Mouse (Mus musculus): ENCODE results near the gene Fads3. TPM values are rescaled to one million over a fixed set of nuclear protein-coding genes. Genes with fewer than 3 reads are reported as not detected.

The Fads3 gene
- total and polyA plus RNA-seq, 3 experiments: 20.1 to 48.8 (median 41.8) TPM

- peak overlapping the region; percentile 34; the same call in 1 of the 2 replicates for H3K4me3 ChIP-seq (ENCODE audit: low read depth, low read length)
- no peak for TF ChIP-seq GATA2 (IDR thresholded peaks at IDR 0.05; ENCODE audit: borderline replicate concordance, low read depth, low read length)
- TF ChIP-seq GATA1 (IDR thresholded peaks at IDR 0.05; ENCODE audit: borderline replicate concordance, low read length): no peak
- TF ChIP-seq CTCF (IDR thresholded peaks at IDR 0.05; ENCODE audit: low read depth, low read length): no peak
- TF ChIP-seq TAL1 (conservative IDR thresholded peaks at IDR 0.05; ENCODE audit: low read depth, low read length): no peak
- TF ChIP-seq POLR2AphosphoS5 (IDR thresholded peaks at IDR 0.05; ENCODE audit: insufficient replicate concordance, low read depth, low read length): no peak
- DNase-seq (ENCODE audit: low spot score) (no peak), ATAC-seq (ENCODE audit: extremely low read depth, insufficient number of reproducible peaks, low FRiP score, poor library complexity, severe bottlenecking) (no peak)
- H3K4me1 ChIP-seq (ENCODE audit: insufficient read depth, low read depth, low read length): peaks cover 76% of the 10 kb centered on the region
- no peaks in the 10 kb centered on the region for H3K27me3 ChIP-seq (ENCODE audit: insufficient read depth, low read length)
- H3K36me3 ChIP-seq (replicated peaks): peaks cover 10% of the 10 kb centered on the region
- no peaks in the 10 kb centered on the region for H3K9me3 ChIP-seq (replicated peaks)
Measured at GRCm38 (mm10) chr19:10104234-10104633, 62.9 kb downstream of the Fads3 start.

GRCm38 (mm10) chr19:10105034-10105493 is 63.7 kb downstream of the Fads3 start:
- TF ChIP-seq TAL1 (conservative IDR thresholded peaks at IDR 0.05; ENCODE audit: low read depth, low read length) (peak; percentile 86), GATA1 (IDR thresholded peaks at IDR 0.05; ENCODE audit: borderline replicate concordance, low read length) (no peak), POLR2AphosphoS5 (IDR thresholded peaks at IDR 0.05; ENCODE audit: insufficient replicate concordance, low read depth, low read length) (no peak; the same call in 1 of the 2 replicates), GATA2 (IDR thresholded peaks at IDR 0.05; ENCODE audit: borderline replicate concordance, low read depth, low read length) (peak; percentile 74; the same call in 1 of the 2 replicates), CTCF (IDR thresholded peaks at IDR 0.05; ENCODE audit: low read depth, low read length) (no peak)
- H3K4me3 ChIP-seq (ENCODE audit: low read depth, low read length): peak overlapping the region; percentile 42; the same call in 1 of the 2 replicates
- H3K4me1 ChIP-seq (ENCODE audit: insufficient read depth, low read depth, low read length): peaks cover 70% of the 10 kb centered on the region
- no peaks in the 10 kb centered on the region for H3K9me3 ChIP-seq (replicated peaks)
- peak; percentile 42 for DNase-seq (ENCODE audit: low spot score)
- H3K36me3 ChIP-seq (replicated peaks): peaks cover 2% of the 10 kb centered on the region
- ATAC-seq (ENCODE audit: extremely low read depth, insufficient number of reproducible peaks, low FRiP score, poor library complexity, severe bottlenecking): peak; percentile 63
- H3K27me3 ChIP-seq (ENCODE audit: insufficient read depth, low read length): no peaks in the 10 kb centered on the region

- ATAC-seq (ENCODE audit: extremely low read depth, insufficient number of reproducible peaks, low FRiP score, poor library complexity, severe bottlenecking): no peak
- H3K36me3 ChIP-seq (replicated peaks): no peaks in the 10 kb centered on the region
- H3K27me3 ChIP-seq (ENCODE audit: insufficient read depth, low read length): no peaks in the 10 kb centered on the region
- H3K4me3 ChIP-seq (ENCODE audit: low read depth, low read length): no peak overlapping the region
- peaks cover 73% of the 10 kb centered on the region for H3K4me1 ChIP-seq (ENCODE audit: insufficient read depth, low read depth, low read length)
- no peak for TF ChIP-seq GATA1 (IDR thresholded peaks at IDR 0.05; ENCODE audit: borderline replicate concordance, low read length)
- no peak for TF ChIP-seq CTCF (IDR thresholded peaks at IDR 0.05; ENCODE audit: low read depth, low read length)
- no peak for TF ChIP-seq POLR2AphosphoS5 (IDR thresholded peaks at IDR 0.05; ENCODE audit: insufficient replicate concordance, low read depth, low read length)
- TF ChIP-seq GATA2 (IDR thresholded peaks at IDR 0.05; ENCODE audit: borderline replicate concordance, low read depth, low read length): no peak
- no peak for TF ChIP-seq TAL1 (conservative IDR thresholded peaks at IDR 0.05; ENCODE audit: low read depth, low read length)
- no peak for DNase-seq (ENCODE audit: low spot score)
- H3K9me3 ChIP-seq (replicated peaks): no peaks in the 10 kb centered on the region
Measured at GRCm38 (mm10) chr19:10106634-10107033, 65.3 kb downstream of the Fads3 start.

GRCm38 (mm10) chr19:10107051-10107611 is 65.8 kb downstream of the Fads3 start:
- Histone ChIP-seq H3K9me3 (replicated peaks) (no peaks in the 10 kb centered on the region), H3K36me3 (replicated peaks) (no peaks in the 10 kb centered on the region), H3K27me3 (ENCODE audit: insufficient read depth, low read length) (no peaks in the 10 kb centered on the region), H3K4me1 (ENCODE audit: insufficient read depth, low read depth, low read length) (peaks cover 71% of the 10 kb centered on the region), H3K4me3 (ENCODE audit: low read depth, low read length) (no peak overlapping the region)
- TF ChIP-seq POLR2AphosphoS5 (IDR thresholded peaks at IDR 0.05; ENCODE audit: insufficient replicate concordance, low read depth, low read length): no peak
- no peak for TF ChIP-seq GATA1 (IDR thresholded peaks at IDR 0.05; ENCODE audit: borderline replicate concordance, low read length)
- TF ChIP-seq GATA2 (IDR thresholded peaks at IDR 0.05; ENCODE audit: borderline replicate concordance, low read depth, low read length): no peak
- TF ChIP-seq CTCF (IDR thresholded peaks at IDR 0.05; ENCODE audit: low read depth, low read length): no peak
- TF ChIP-seq TAL1 (conservative IDR thresholded peaks at IDR 0.05; ENCODE audit: low read depth, low read length): no peak
- no peak for DNase-seq (ENCODE audit: low spot score)
- ATAC-seq (ENCODE audit: extremely low read depth, insufficient number of reproducible peaks, low FRiP score, poor library complexity, severe bottlenecking): no peak

- DNase-seq (ENCODE audit: low spot score) (no peak), ATAC-seq (ENCODE audit: extremely low read depth, insufficient number of reproducible peaks, low FRiP score, poor library complexity, severe bottlenecking) (no peak)
- TF ChIP-seq TAL1 (conservative IDR thresholded peaks at IDR 0.05; ENCODE audit: low read depth, low read length): no peak
- no peak for TF ChIP-seq GATA1 (IDR thresholded peaks at IDR 0.05; ENCODE audit: borderline replicate concordance, low read length)
- TF ChIP-seq CTCF (IDR thresholded peaks at IDR 0.05; ENCODE audit: low read depth, low read length): no peak
- no peak for TF ChIP-seq GATA2 (IDR thresholded peaks at IDR 0.05; ENCODE audit: borderline replicate concordance, low read depth, low read length)
- Histone ChIP-seq H3K27me3 (ENCODE audit: insufficient read depth, low read length) (no peaks in the 10 kb centered on the region), H3K4me3 (ENCODE audit: low read depth, low read length) (no peak overlapping the region), H3K9me3 (replicated peaks) (no peaks in the 10 kb centered on the region), H3K4me1 (ENCODE audit: insufficient read depth, low read depth, low read length) (peaks cover 62% of the 10 kb centered on the region), H3K36me3 (replicated peaks) (no peaks in the 10 kb centered on the region)
Measured at GRCm38 (mm10) chr19:10108129-10108528, 66.8 kb downstream of the Fads3 start.

- no peaks in the 10 kb centered on the region for H3K9me3 ChIP-seq (replicated peaks)
- no peaks in the 10 kb centered on the region for H3K27me3 ChIP-seq (ENCODE audit: insufficient read depth, low read length)
- DNase-seq (ENCODE audit: low spot score): no peak
- ATAC-seq (ENCODE audit: extremely low read depth, insufficient number of reproducible peaks, low FRiP score, poor library complexity, severe bottlenecking): no peak
- H3K4me3 ChIP-seq (ENCODE audit: low read depth, low read length): no peak overlapping the region
- TF ChIP-seq GATA2 (IDR thresholded peaks at IDR 0.05; ENCODE audit: borderline replicate concordance, low read depth, low read length): no peak
- no peak for TF ChIP-seq GATA1 (IDR thresholded peaks at IDR 0.05; ENCODE audit: borderline replicate concordance, low read length)
- TF ChIP-seq POLR2AphosphoS5 (IDR thresholded peaks at IDR 0.05; ENCODE audit: insufficient replicate concordance, low read depth, low read length): no peak
- no peak for TF ChIP-seq CTCF (IDR thresholded peaks at IDR 0.05; ENCODE audit: low read depth, low read length)
- TF ChIP-seq TAL1 (conservative IDR thresholded peaks at IDR 0.05; ENCODE audit: low read depth, low read length): no peak
- H3K4me1 ChIP-seq (ENCODE audit: insufficient read depth, low read depth, low read length): peaks cover 57% of the 10 kb centered on the region
- no peaks in the 10 kb centered on the region for H3K36me3 ChIP-seq (replicated peaks)
Measured at GRCm38 (mm10) chr19:10108666-10109065, 67.3 kb downstream of the Fads3 start.

Other genes starting within 250 kb of the Fads3 start
- not detected in 2 replicates for gene Scgb2a2, start 194.0 kb upstream of the Fads3 start, total RNA-seq (2014; fragmentation: Nextera tagmentation)
- gene Scgb2a2, start 194.0 kb upstream of the Fads3 start, total RNA-seq (2017): 0.17 TPM in 1 of 2 replicates, not detected in the other
- not detected in 2 replicates for gene Scgb2a2, start 194.0 kb upstream of the Fads3 start, polyA plus RNA-seq (2012)
- gene Incenp, start 142.0 kb upstream of the Fads3 start, total RNA-seq (2014; fragmentation: Nextera tagmentation): 125 and 160 TPM in 2 replicates
- 73.2 and 83.8 TPM in 2 replicates for gene Incenp, start 142.0 kb upstream of the Fads3 start, total RNA-seq (2017)
- 187 and 221 TPM in 2 replicates for gene Incenp, start 142.0 kb upstream of the Fads3 start, polyA plus RNA-seq (2012)
- gene Fth1, start 61.0 kb upstream of the Fads3 start, total RNA-seq (2014; fragmentation: Nextera tagmentation): 2,660 and 2,681 TPM in 2 replicates
- gene Fth1, start 61.0 kb upstream of the Fads3 start, total RNA-seq (2017): 936 and 1,016 TPM in 2 replicates
- gene Fth1, start 61.0 kb upstream of the Fads3 start, polyA plus RNA-seq (2012): 28,412 and 34,236 TPM in 2 replicates
- gene Best1, start 39.9 kb upstream of the Fads3 start, total RNA-seq (2014; fragmentation: Nextera tagmentation): not detected in 2 replicates
- 0.22 TPM in 1 of 2 replicates, not detected in the other for gene Best1, start 39.9 kb upstream of the Fads3 start, total RNA-seq (2017)
- gene Best1, start 39.9 kb upstream of the Fads3 start, polyA plus RNA-seq (2012): 0.03 TPM in 1 of 2 replicates, not detected in the other
- 4.7 and 25.4 TPM in 2 replicates for gene Rab3il1, start 39.9 kb upstream of the Fads3 start, total RNA-seq (2014; fragmentation: Nextera tagmentation)
- 2.7 and 3.1 TPM in 2 replicates for gene Rab3il1, start 39.9 kb upstream of the Fads3 start, total RNA-seq (2017)
- gene Rab3il1, start 39.9 kb upstream of the Fads3 start, polyA plus RNA-seq (2012): 4.0 and 4.2 TPM in 2 replicates
- gene Fads2, start 60.2 kb downstream of the Fads3 start, total RNA-seq (2014; fragmentation: Nextera tagmentation): 223 and 226 TPM in 2 replicates
- 182 and 199 TPM in 2 replicates for gene Fads2, start 60.2 kb downstream of the Fads3 start, total RNA-seq (2017)
- gene Fads2, start 60.2 kb downstream of the Fads3 start, polyA plus RNA-seq (2012): 223 and 275 TPM in 2 replicates
- gene Fads1, start 141.3 kb downstream of the Fads3 start, total RNA-seq (2014; fragmentation: Nextera tagmentation): 366 and 403 TPM in 2 replicates
- gene Fads1, start 141.3 kb downstream of the Fads3 start, total RNA-seq (2017): 143 and 145 TPM in 2 replicates
- gene Fads1, start 141.3 kb downstream of the Fads3 start, polyA plus RNA-seq (2012): 298 and 307 TPM in 2 replicates
- gene Tmem258, start 162.4 kb downstream of the Fads3 start, total RNA-seq (2014; fragmentation: Nextera tagmentation): 24.2 and 40.3 TPM in 2 replicates
- gene Tmem258, start 162.4 kb downstream of the Fads3 start, total RNA-seq (2017): 178 and 219 TPM in 2 replicates
- gene Tmem258, start 162.4 kb downstream of the Fads3 start, polyA plus RNA-seq (2012): 13.9 and 20.3 TPM in 2 replicates
- gene Fen1, start 162.6 kb downstream of the Fads3 start, total RNA-seq (2014; fragmentation: Nextera tagmentation): 23.1 and 30.8 TPM in 2 replicates
- gene Fen1, start 162.6 kb downstream of the Fads3 start, total RNA-seq (2017): 167 and 180 TPM in 2 replicates
- gene Fen1, start 162.6 kb downstream of the Fads3 start, polyA plus RNA-seq (2012): 51.2 and 86.3 TPM in 2 replicates
- not detected in 2 replicates for gene Myrf, start 199.2 kb downstream of the Fads3 start, total RNA-seq (2014; fragmentation: Nextera tagmentation)
- gene Myrf, start 199.2 kb downstream of the Fads3 start, total RNA-seq (2017): 0.12 and 0.22 TPM in 2 replicates
- not detected in 2 replicates for gene Myrf, start 199.2 kb downstream of the Fads3 start, polyA plus RNA-seq (2012)